Mouse (Mus musculus) v-Abl transformed pro-B cells (cell line): ENCODE data around the gene Abr.

ENCODE experiments used
- in situ Hi-C, 2 experiments: fragments of 400-800 bp; cut with MboI; formaldehyde crosslinking; loops; one replicate each; pipeline ENCODE4 v1.15.1; 2025; ENCODE audit not compliant: unreplicated experiment in 2 of 2

Gene Abr

DNA sequence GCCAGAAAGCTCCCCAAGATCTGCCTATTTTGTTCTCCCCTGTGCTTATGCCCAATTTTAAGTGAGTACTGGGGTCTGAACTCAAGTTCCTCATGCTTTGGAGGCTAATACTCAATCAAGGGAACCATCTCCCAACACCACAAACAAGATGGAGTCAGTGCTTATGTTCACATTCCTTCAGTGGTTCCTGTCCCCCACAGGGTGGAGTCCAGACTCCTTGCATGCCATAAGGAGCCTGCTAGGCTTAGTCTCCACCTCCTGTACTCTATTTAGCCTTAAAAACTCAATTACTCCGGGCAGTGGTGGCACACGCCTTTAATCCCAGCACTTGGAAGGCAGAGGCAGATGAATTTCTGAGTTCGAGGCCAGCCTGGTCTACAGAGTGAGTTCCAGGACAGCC lies 2.8 kb upstream of the Abr start:
- in situ Hi-C loops: no loop called here

DNA sequence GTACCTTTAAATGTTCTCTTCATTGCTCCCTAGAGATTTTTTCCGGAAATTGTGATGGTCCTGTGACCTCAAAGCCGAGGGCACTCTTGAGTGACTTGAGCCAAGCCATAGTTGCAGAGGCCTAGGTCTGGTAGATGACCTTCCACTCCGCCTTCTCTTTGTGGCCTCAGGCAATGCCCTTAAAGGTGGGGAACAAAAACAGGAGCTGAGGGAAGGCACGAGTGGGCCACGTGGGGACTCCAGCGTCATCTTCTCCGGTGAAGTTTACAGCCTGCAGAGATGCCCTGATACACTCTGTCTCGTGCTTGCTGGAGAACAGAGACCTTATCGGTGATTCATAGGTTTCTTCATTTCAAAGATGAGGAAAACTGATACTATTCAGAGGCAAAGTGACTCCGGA lies 2.0 kb upstream of the Abr start:
- in situ Hi-C loops: no loop called here

DNA sequence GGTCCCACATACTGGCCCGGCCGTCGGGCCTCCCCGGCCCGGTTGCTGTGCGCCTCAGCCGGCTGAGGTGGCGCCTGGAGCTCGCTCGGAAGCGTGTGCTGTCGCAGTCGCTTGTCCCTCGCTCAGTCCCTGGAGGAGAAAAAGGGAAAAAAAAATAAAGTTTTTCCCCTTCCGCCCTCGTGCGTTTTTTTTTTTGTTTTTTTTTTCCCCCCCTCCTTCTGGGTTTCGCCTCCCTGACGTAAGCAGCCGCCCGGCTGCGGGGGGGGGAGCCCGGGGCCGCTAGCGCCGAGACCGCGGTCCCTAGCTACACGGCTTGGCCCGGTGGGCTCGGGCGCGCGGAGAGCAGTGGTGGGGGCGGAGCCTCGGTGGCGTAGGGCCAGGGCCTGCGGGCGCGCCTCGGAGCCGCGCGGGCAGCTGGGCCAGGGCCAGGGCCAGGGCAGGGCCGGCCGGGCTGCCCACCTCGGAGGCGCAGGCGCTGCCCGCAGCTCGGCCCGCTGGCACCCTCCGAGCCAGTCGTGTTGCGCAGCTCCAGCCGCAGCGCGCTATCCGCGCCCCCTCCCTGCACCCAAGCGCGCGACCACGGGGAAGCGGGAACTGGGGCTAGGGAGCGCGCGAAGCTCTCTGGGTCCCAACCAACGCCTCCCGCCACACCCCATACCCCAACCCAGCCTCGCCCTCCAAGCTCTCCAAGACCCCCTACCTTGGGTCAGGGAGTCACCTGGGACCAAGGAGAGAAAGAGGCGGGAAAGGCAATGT lies 1.3 kb upstream of the Abr start:
- in situ Hi-C loops: no loop called here

DNA sequence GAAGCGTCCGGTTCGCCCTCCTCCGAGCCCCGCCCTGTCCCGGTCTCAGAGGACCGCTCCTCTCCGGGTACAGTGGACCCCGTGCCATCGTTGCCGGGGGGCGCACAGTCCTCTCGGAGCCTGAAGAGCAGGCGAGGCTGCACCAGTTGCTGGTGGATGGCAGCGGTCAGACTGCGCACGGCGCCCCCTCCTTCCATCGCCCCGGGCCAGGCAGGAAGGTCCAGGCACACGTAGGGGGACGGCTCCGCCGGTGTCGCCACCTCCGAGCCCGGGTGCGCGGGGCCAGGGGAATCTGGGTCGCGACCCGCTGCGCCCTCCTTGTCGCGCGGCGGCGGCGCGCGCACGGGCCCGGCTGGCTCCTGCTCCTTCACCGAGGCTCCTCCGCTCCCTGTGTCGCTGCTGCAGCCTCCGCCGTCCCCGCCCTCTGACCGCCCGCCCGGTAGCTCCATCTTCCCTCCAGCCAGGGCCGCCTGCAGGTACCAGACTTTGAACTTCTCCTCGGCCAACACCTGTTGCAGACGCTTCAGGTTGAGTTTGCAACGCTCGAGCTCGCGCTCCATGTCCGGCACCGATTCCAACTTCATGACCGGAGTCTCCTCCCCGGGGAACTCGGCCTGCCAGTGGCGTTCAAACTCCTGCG lies 572 bp upstream of the Abr start:
- in situ Hi-C loops: no loop called here

DNA sequence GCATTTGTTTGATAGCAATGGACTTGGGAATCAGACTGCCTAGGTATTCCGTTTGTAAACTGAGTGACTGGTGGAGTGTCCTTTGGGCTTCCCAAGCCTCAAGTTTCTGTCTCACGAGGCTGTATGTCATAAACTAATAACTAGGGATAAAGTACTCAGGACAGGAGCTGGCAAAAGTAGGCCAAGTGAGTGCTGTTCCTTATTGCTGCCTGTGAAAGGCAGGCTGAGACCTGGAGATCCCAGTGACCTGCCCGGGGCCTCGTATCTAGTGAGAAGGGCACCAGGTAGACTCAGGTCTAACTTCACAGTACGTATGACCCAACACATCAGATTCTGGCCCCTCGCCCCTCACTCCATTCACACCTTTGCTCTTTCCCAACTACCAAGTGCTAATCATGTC lies 4.0 kb downstream of the Abr start:
- in situ Hi-C loops: no loop called here

DNA sequence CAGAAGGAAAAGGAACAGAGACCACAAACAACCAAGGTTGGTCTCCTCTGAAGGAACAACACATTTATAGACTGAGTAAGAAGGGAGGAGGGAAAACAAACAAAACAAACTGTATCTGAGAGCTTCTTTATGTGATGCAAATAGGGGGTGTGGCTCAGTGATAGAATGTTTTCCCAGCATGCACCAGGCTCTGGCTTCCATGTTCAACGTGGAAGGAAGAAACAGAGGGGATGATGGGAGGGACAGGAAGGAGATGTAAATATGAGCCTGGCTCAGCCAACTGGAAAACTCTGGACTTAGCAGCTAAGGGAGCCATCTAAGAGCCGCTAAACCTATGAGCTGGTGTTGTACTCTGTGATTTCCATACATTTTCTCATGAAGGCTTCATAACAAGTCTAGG lies 7.9 kb downstream of the Abr start:
- in situ Hi-C loops: no loop called here

DNA sequence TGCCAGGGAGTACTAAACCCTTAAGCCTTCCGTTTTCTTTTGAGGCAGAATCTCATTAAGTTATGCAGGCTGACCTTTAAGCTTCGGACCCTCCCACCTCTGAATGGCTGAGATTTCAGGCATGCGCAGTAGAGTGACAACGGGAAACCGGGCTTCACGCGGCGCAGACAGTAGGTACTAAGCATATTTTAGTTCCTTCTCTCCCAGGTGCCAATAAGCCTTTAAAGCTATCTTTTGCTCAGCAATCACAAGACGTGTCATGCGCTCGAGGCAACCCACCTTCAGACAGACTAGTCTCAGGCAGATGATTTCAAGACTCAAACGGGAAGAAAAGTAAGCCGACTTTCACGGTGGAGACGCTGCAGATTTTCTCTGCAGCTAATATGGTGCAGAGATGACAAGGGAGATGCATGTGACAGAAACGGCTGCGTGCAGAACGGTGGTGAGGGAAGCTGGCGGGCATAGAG lies 9.4 kb downstream of the Abr start:
- in situ Hi-C loops: no loop called here

DNA sequence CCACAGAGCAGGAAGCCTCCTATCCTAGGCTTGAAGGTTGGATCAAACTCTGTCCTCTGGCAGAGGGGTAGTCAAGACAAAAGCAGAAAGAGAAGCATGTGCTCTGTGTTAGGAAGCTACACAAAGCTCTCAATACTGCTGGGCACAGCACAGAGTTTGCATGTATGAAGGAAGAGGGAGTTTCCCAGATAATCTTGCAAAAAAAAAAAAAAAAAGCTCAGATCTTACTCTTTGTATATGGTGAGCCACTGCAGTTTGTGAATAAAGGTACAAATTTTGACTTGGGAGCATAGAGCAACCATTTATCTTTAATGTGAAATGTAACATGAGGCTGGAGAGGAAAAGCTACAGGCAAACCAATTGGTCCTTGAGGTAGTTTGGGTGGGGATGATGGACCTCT lies 11.2 kb downstream of the Abr start:
- in situ Hi-C loops: no loop called here

DNA sequence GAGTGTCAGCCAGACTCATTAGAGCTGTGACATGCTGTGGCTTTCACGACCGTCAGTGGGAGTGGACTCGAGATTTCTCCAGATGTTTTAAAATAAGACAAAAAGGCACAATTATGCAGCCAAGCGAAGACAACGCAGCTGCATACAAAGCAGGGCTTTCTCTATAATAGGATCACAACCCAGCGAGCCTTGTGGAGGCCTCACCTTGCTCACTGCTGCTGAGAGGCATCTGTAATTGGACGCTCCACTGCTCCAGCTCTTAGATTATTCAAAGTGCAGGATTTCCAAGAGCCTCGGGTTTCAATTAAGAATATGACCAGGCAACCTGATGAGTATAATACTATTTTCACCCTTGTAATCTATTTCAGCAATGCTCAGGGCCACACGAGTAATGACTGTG lies 15.6 kb downstream of the Abr start:
- in situ Hi-C loops: no loop called here

DNA sequence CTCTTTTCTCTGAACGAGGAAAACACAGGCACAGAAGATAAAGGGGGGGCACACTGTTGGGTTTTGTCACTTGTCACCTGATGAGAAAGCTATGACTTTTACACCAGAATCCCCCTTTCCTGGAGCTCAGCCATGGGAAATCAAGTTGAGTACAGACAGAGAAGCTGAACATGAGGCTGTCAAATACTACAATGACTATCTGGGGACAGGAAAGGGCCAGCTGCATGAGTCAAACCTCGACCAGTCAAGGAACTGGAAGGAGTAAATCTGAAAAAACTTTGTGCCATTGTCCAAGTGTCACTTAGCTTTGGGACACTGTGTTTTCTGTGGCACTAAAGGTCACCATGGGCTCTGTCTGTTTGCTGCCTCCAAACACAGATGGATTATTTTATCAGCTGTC lies 22.9 kb downstream of the Abr start:
- in situ Hi-C loops: no loop called here

DNA sequence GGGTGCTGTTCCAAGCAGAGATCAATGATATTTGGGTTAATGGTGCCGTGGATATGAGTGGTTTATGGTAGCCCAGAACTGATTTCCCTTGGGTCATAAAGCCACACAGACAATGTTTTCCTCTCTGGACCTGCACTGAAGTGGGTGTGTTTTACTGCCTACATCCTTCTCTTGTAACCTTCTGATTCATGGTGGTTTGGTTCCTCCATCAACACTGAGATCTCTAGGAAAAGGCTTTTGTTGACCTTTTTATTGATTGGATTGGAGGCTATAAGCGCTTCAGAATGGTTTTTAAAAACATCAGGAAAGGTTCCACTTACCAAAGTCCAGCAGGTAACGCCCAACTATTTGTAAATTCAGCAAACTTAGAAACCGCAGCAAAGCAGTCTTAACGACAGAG lies 23.4 kb downstream of the Abr start:
- in situ Hi-C loops: no loop called here

DNA sequence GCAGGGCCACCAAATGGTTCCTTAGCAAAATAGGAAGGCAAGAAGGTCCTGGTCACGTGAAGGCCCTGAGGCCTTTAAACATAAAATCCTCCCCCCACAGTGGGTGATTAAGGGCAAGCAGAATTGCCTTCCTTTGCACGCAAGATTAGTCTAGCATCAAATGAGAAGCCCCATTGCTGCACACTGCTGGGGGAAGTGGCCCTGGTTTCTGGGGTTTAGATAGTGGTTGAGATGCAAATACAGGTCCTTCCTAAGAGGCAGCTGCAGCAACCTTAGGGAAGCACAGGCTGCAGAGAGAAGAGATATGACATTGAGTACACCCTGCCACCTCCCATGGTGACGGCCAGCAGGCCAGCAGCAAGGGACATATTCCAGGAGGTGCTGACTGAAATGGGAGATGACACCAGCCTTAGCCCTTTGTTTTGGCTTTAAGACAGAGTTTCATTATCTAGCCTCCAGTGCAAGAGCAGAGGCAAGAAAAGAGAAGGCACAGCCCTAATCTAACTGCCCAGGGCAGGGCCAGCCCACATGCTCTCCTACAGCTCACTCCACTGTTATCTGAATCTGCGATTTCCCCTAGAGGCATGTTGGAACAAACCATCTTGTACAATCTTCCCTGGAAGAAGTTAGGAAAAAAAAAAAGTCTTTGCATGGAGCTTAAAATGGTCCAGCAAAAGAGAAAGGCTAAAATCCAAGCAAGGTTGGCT lies 28.3 kb downstream of the Abr start:
- in situ Hi-C loops: no loop called here

DNA sequence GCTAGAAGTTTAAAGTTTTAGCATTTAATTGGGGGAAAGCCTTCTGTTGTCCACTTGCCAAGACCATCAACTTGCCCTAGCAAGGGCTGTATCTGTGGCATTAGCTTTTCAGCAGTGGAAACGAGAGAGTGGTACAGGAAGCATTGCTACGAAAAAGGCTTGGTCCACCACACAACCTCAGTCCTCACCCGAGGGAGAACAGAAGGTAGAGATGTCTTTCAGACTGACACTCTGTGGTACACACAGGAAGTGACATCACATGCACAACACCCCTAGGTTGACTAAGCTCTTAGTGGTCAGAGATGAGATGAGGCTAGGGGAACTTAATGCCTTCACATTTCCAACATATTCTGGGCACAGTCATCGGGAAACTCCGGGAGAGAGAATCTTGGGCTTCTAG lies 32.4 kb downstream of the Abr start:
- in situ Hi-C loops: no loop called here

DNA sequence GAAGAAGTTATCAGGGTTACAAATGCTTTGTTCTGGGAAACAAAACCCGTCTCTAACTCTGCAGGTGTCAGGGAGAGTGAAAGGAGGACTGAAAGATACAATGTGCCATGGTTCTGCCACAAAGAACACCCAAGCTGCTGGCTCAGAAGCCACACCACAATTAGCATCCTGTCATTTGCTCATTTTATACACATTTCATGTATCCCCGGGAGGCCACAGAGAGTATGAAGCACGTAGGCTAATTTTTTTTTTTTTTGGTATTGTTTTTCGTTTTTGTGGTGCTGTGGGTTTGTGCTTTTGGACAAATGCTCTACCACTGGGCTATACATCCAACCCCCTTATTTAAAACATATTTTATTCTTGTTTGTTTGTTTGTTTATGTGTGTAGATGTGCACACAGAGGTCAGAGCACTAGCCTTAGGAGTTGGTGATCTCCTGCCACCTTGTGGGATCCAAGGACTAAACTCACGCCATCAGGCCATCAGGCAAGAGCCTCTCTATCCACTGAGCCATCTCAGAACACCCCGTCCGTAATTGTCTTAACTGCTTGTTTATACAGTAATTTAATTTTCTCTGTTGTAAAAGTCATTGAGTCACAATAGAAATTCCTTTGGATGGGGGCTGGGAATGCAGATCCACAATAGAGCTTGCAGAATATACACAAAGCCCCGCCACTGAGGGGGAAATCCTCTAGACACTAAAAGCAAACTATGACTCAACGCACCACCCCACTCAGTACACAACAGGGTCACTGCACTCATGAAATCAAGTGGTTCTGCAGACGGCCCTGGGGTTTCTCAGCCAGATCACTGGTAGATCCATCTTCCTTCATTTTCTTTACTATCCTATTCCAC lies 33.3 kb downstream of the Abr start:
- in situ Hi-C loops: no loop called here

DNA sequence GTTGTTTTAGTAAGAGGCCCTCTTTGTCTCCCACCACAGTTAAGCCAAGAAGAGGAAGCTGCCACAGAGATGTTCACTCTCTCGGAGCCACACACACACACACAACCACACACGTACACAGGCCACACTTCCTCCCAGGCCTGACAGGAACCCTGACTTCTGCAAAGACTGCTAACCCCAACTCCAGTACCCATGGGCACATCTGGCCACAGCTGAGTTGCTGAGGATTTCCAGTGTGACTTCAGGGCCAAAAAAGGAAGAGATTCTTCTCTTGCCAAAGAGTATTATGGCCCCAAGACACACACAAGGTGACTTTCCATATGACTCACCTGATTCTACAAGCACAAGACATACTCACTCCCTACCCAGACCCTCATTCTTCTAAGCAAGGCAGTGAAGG lies 34.1 kb downstream of the Abr start:
- in situ Hi-C loops: no loop called here

DNA sequence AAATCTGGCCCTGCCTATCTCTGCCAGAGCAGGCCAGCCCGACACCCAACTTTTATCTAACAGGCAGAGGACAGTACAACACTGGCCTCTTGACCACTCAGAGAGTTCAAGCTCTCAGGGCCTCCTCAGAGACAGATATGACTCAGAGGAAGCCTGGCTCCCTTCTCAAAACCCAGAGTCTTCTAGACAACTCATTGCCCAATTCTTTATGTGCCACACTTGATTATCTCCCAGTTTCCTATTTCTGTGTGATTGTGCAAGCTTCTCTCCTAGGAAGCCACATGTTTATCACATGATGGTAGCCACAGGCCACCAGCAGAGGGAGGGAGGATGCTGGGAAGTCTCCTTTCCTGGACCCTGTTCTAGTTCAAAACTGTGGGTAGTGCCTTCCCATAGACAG lies 34.8 kb downstream of the Abr start:
- in situ Hi-C loops: no loop called here

DNA sequence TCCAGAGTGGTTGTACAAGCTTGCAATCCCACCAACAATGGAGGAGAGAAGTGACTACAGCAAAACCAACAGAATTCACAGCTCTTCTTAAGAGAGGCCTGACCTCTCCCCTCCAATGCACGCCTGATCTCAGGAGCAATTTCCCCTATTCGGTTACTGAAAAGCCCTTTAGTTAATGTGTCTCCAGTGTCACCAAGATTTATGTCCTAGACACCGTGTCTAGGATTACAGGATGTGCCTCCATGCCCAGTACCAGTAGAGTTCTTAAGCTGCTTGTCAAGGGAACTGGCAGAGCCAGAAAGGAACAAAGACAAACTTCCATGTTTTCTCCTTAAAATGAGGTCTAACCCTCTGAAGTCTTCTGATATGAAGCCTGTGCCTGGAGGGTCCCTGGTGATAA lies 36.0 kb downstream of the Abr start:
- in situ Hi-C loops: no loop called here

DNA sequence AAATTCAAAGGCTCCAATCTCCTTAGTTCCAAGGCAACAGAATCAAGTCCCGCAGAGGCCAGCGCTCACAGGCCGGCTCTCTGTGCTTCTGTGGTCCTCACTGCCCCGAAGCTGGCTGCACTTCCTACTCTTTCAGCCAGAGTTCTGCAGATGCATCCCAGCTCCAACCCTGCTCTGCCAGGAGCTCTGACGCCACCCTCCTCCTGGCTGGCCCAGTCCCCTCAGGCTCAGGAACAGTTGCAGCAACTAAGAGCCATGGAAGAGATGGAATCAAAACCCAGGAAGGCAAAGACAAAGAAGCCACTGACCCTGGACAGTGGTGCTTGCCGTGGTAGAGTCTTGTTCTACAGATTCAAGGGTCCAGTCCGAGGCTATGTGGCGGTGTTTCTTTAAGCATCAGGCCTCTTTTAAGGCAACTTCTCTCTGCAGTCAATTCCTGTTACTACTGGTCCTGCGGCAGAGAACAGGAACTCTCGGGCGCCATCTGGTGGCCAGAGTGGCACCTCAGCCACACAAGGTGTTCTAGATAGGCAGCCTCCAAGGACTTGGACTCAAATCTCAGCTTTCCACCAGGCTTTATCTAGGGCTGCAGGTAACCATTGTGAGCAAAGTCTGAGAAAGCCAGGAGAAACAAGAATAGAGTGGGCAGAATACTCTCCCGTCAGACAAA lies 44.4 kb downstream of the Abr start:
- in situ Hi-C loops: loop anchor here (10.0 kb wide), 2 partner anchors 53 to 123 kb away; no protein-coding TSS in a partner anchor

DNA sequence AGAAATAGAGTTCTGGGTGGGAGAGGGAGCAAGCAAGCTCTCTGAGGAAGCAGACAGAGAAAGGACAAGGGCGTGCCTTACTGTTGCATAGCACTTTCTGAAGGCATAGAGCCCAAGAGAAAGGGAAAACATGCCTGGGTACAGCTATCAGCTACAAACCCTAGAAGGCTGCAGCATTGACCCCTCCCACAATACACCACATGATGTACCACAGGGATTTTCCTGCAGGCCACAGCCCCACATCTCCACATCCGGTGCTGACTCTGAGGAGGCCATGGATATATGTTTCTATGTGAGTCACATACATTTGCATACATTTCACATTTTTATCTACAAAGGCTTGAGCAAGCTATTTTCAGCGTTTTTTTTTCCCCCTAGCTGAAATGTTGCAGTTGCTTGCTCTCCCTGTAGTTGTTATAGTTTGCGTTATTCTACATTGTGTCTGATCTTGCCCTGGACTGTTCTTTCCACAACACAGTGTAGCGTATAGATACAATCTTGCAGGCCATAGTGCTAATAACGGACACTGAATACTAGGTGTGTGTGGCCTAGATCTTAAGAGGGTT lies 49.2 kb downstream of the Abr start:
- in situ Hi-C loops: loop anchor here (10.0 kb wide), 2 partner anchors 48 to 118 kb away; no protein-coding TSS in a partner anchor

DNA sequence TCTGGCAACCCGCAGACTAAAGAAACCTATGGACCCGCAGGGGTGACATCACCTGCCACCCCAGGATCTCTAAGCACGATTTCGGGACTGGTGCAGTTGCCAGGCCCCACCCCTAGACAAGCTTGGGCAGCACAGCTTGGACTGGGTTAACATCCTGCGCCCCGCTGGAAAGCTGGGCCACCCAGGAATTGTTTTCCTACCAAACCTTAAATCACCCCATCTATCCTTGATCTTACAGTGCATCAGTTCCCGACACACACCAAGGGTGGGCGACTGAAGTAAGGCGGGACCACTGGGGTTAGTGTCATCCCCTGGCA lies 50.5 kb downstream of the Abr start:
- in situ Hi-C loops: loop anchor here (10.0 kb wide), 2 partner anchors 47 to 117 kb away; no protein-coding TSS in a partner anchor
